8 mouse cellular contexts compared by ENCODE assay signal in genomic region chr19:53329221-53329991, GRCm38 (mm10). TPM values are rescaled to one million over a fixed set of nuclear protein-coding genes. Genes with fewer than 3 reads are reported as not detected.
DNase-seq lines count a peak whose midpoint lies in the region; ATAC-seq lines count a peak whose summit lies in the region.

No protein-coding gene starts in this region.

- H3K4me1 ChIP-seq in intestine, embryonic 15.5 days (replicated peaks): peaks cover 17% of the 10 kb centered on the region

- ATAC-seq in intestine, embryonic 15.5 days: peak; percentile 85

- DNase-seq in adrenal gland, adult (ENCODE audit: inconsistent age in 2 of 2, low spot score in 1 of 2): peak; percentile 92 to 97
- peak; percentile 94 for DNase-seq in embryo, embryonic 10.5 days (ENCODE audit: low spot score)
- peak; percentile 91 for DNase-seq in gastrocnemius, postnatal 25 days
- DNase-seq in left cerebral cortex, postnatal 25 days (ENCODE audit: low spot score in 2 of 2): peak; percentile 90 to 93
- peak; percentile 95 for DNase-seq in mesoderm, embryonic 11.5 days (ENCODE audit: low read depth, low spot score)
- DNase-seq in right cerebral cortex, postnatal 25 days: peak; percentile 88
- peak; percentile 84 to 91 for DNase-seq in urinary bladder, postnatal 36 days (ENCODE audit: low spot score in 2 of 2)

- peak overlapping the region; percentile 92 for H3K4me3 ChIP-seq in intestine, embryonic 15.5 days (replicated peaks)

- H3K27ac ChIP-seq in intestine, embryonic 15.5 days: peak overlapping the region; percentile 83

- under 1% methylated on average over 95 of the region's 106 CpGs for WGBS in intestine, embryonic 15.5 days

- H3K9ac ChIP-seq in intestine, embryonic 15.5 days: peak overlapping the region; percentile 78

- intact Hi-C loops in left cerebral cortex, postnatal 25 days (cut with DNase I): loop anchor here (1.0 to 5.0 kb wide), 2 partner anchors 16 to 187 kb away; partner anchors contain the start of gene Add3

- no peaks in the 10 kb centered on the region for H3K9me3 ChIP-seq in intestine, embryonic 15.5 days

- H3K4me2 ChIP-seq in intestine, embryonic 15.5 days (replicated peaks): peak overlapping the region; percentile 93

- peaks cover 8% of the 10 kb centered on the region; the same call in 1 of the 2 replicates for H3K36me3 ChIP-seq in intestine, embryonic 15.5 days

- no peaks in the 10 kb centered on the region for H3K27me3 ChIP-seq in intestine, embryonic 15.5 days (replicated peaks)

RNA-seq across cellular contexts. Expression of gene Mxi1, which starts 19.1 kb away (rescaled TPM):
- total RNA-seq in gastrocnemius, postnatal 25 days (2021): 10 to 100 TPM; 37.8 to 39.1 TPM
- polyA plus RNA-seq in intestine, embryonic 15.5 days (2015; fragmentation: Nextera tagmentation; extraction: Ambion mirVana): 34.0 and 34.5 TPM in 2 replicates
- total RNA-seq in left cerebral cortex, postnatal 25 days (2021): 10 to 100 TPM; 84.1 to 84.2 TPM

RNA-seq across cellular contexts. Expression of gene Gm10197, which starts 42.2 kb away (rescaled TPM):
- not detected for total RNA-seq in gastrocnemius, postnatal 25 days (2021)
- 1.4 TPM in 1 of 2 replicates, not detected in the other for polyA plus RNA-seq in intestine, embryonic 15.5 days (2015; fragmentation: Nextera tagmentation; extraction: Ambion mirVana)
- not detected for total RNA-seq in left cerebral cortex, postnatal 25 days (2021)

Comparison
In these comparisons a context has a peak if more than half of its experiments do, and no peak if none do; other contexts are left out.
1. Peak in every context shown above with its lines: DNase-seq, ATAC-seq, H3K4me3 ChIP-seq and H3K27ac ChIP-seq.